Mouse (Mus musculus) neural tube, embryonic 13.5 days (tissue): Measurements from ENCODE around the gene Kdsr. TPM values are rescaled to one million over a fixed set of nuclear protein-coding genes. Genes with fewer than 3 reads are reported as not detected.
"Not testable (repeated sequence)": the region's sequence is repeated elsewhere in the genome, so short reads cannot be mapped to it uniquely, and the experiment has no call there.

ENCODE experiments used
- ATAC-seq: fragments of 200-750 bp; cut with Nextera tagmentation; 2 replicates; pipeline ENCODE4 v1.8.0; 2017; ENCODE audit warnings: low read depth, mild to moderate bottlenecking, moderate TSS enrichment, moderate library complexity
- H3K27ac ChIP-seq: fragments of 300-500 bp; sonication (generic); replicated peaks from 2 replicates; pipeline ENCODE4 v1.5.1; 2015; ENCODE audit warnings: moderate library complexity, mild to moderate bottlenecking, inconsistent platforms
- H3K27me3 ChIP-seq: fragments of 300-500 bp; sonication (generic); 2 replicates; pipeline ENCODE4 v1.6.1; 2015; ENCODE audit warnings: mild to moderate bottlenecking, inconsistent platforms
- H3K36me3 ChIP-seq: fragments of 300-500 bp; sonication (generic); 2 replicates; pipeline ENCODE4 v1.6.1; 2015; ENCODE audit warnings: mild to moderate bottlenecking, inconsistent platforms
- H3K4me1 ChIP-seq: fragments of 300-500 bp; sonication (generic); replicated peaks from 2 replicates; pipeline ENCODE4 v1.6.1; 2015; ENCODE audit warnings: inconsistent platforms
- H3K4me2 ChIP-seq: fragments of 300-500 bp; sonication (generic); 2 replicates; pipeline ENCODE4 v1.6.1; 2015; ENCODE audit warnings: inconsistent platforms, mild to moderate bottlenecking, moderate library complexity
- H3K4me3 ChIP-seq: fragments of 300-500 bp; sonication (generic); 2 replicates; pipeline ENCODE4 v1.5.1; 2015; ENCODE audit warnings: mild to moderate bottlenecking, inconsistent platforms
- H3K9ac ChIP-seq: fragments of 300-500 bp; sonication (generic); 2 replicates; pipeline ENCODE4 v1.6.1; 2015; ENCODE audit warnings: moderate library complexity, mild to moderate bottlenecking, inconsistent platforms
- H3K9me3 ChIP-seq: fragments of 300-500 bp; sonication (generic); 2 replicates; pipeline ENCODE4 v1.6.1; 2016; ENCODE audit warnings: inconsistent platforms
- WGBS: fragments of 180-500 bp; shearing (Covaris S2); methylation state at CpG from one replicate; pipeline ENCODE4 v1.1.7; 2015; 5-methylcytosine and 5-hydroxymethylcytosine counted together
- polyA plus RNA-seq: library from polyadenylated mRNA; unstranded; fragments of >200 nt; fragmentation: Nextera tagmentation; extraction: Ambion mirVana; gene quantifications from 2 replicates; pipeline ENCODE4 v1.2.1, GENCODE M21; 2015

Kdsr gene
- polyA plus RNA-seq, 1 experiment from 2014 or later = 11.3 TPM

- Histone ChIP-seq H3K9ac (no peak overlapping the region), H3K27ac (no peak overlapping the region), H3K36me3 (peaks cover 23% of the 10 kb centered on the region), H3K4me3 (no peak overlapping the region), H3K4me1 (no peaks in the 10 kb centered on the region), H3K9me3 (no peaks in the 10 kb centered on the region), H3K27me3 (no peaks in the 10 kb centered on the region), H3K4me2 (no peak overlapping the region)
- peak; percentile 50; the same call in 1 of the 2 replicates for ATAC-seq
- 68% methylated on average over 2 of the region's 2 CpGs for WGBS
Observed at GRCm38 (mm10) chr1:106735586-106735985, 23.9 kb downstream of the Kdsr start.

DNA sequence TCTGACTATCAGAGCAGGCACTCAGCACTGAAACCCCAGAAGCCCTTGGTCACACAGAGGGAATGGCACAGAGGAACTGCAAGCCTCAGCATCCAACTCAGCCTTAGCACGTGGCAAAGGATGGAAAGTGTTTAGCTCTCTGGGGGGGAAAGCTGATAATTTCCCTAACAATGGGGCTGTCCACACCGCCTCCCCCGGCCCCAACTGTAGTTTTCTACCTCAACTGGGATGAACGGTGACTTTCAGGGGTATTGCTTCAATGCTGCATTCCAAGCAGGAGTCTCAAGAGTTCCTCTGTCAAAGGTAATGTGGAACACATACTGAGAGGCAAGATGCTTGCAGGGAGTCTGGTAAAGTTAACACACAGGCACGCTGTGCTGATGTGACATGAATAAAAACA lies 37.5 kb downstream of the Kdsr start:
- Histone ChIP-seq H3K4me1 (no peaks in the 10 kb centered on the region), H3K9me3 (no peaks in the 10 kb centered on the region), H3K36me3 (peaks cover 9% of the 10 kb centered on the region; the same call in 1 of the 2 replicates), H3K4me2 (no peak overlapping the region), H3K9ac (no peak overlapping the region), H3K27me3 (no peaks in the 10 kb centered on the region), H3K4me3 (no peak overlapping the region), H3K27ac (no peak overlapping the region)
- no peak for ATAC-seq
- 19% methylated on average over 5 of the region's 5 CpGs for WGBS

DNA sequence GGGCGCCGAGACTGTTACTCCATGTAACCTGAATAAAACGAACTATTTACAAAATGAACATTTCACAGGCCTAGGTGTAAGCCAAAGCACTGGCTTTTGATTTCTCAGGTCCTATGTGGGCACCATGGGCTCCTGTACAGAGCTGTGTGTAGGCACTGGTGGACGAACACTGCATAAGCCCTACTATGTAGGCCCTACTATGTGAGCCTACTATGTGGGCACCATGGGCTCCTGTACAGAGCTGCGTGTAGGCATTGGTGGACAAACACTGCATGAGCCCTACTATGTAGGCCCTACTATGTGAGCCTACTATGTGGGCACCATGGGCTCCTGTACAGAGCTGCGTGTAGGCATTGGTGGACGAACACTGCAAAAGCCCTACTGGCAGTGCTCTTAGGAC lies 41.8 kb downstream of the Kdsr start:
- H3K9me3 ChIP-seq, ATAC-seq, H3K27ac ChIP-seq, H3K9ac ChIP-seq, H3K27me3 ChIP-seq, H3K4me3 ChIP-seq, H3K4me2 ChIP-seq, H3K36me3 ChIP-seq: not testable (repeated sequence)
- peaks cover 13% of the 10 kb centered on the region; the same call in 1 of the 2 replicates for H3K4me1 ChIP-seq
- 83% methylated on average over 7 of the region's 7 CpGs for WGBS

- no peaks in the 10 kb centered on the region for H3K27me3 ChIP-seq
- no peak overlapping the region for H3K4me3 ChIP-seq
- no peak overlapping the region for H3K27ac ChIP-seq
- H3K4me2 ChIP-seq = no peak overlapping the region
- H3K4me1 ChIP-seq = peaks cover 19% of the 10 kb centered on the region
- H3K9me3 ChIP-seq = no peaks in the 10 kb centered on the region
- WGBS = 34% methylated on average over 7 of the region's 7 CpGs
- H3K36me3 ChIP-seq = no peaks in the 10 kb centered on the region
- no peak overlapping the region for H3K9ac ChIP-seq
- no peak for ATAC-seq
Observed at GRCm38 (mm10) chr1:106717071-106717601, 42.4 kb downstream of the Kdsr start.

GRCm38 (mm10) chr1:106716141-106716540 lies 43.4 kb downstream of the Kdsr start:
- peaks cover 29% of the 10 kb centered on the region for H3K4me1 ChIP-seq
- no peaks in the 10 kb centered on the region for H3K27me3 ChIP-seq
- WGBS = 92% methylated on average over 3 of the region's 3 CpGs
- H3K27ac ChIP-seq = no peak overlapping the region
- no peak overlapping the region for H3K4me2 ChIP-seq
- H3K4me3 ChIP-seq = no peak overlapping the region
- no peaks in the 10 kb centered on the region for H3K36me3 ChIP-seq
- no peaks in the 10 kb centered on the region for H3K9me3 ChIP-seq
- H3K9ac ChIP-seq = no peak overlapping the region
- no peak for ATAC-seq

- 0 out of 2 replicates have a peak overlapping the region, but pooled peaks have one; percentile 95 for H3K27ac ChIP-seq
- WGBS = 88% methylated on average over 13 of the region's 13 CpGs
Observed at GRCm38 (mm10) chr1:106715111-106716083, 44.1 kb downstream of the Kdsr start.

GRCm38 (mm10) chr1:106714530-106714981 lies 45.0 kb downstream of the Kdsr start:
- peak overlapping the region; percentile 80 for H3K4me3 ChIP-seq
- WGBS = 4% methylated on average over 19 of the region's 21 CpGs
- H3K9ac ChIP-seq = peak overlapping the region; percentile 93
- no peaks in the 10 kb centered on the region for H3K27me3 ChIP-seq
- peak overlapping the region; percentile 95 for H3K27ac ChIP-seq
- ATAC-seq = peak; percentile 78
- H3K4me2 ChIP-seq = peak overlapping the region; percentile 98
- no peaks in the 10 kb centered on the region for H3K9me3 ChIP-seq
- H3K4me1 ChIP-seq = peaks cover 36% of the 10 kb centered on the region
- H3K36me3 ChIP-seq = no peaks in the 10 kb centered on the region

More at GRCm38 (mm10) chr1:106715111-106716083, 44.1 kb downstream of the Kdsr start:
- peak overlapping the region; percentile 98; the same call in 1 of the 2 replicates for H3K4me2 ChIP-seq
- no peak overlapping the region for H3K4me3 ChIP-seq
- H3K36me3 ChIP-seq = no peaks in the 10 kb centered on the region
- peak overlapping the region; percentile 93; the same call in 1 of the 2 replicates for H3K9ac ChIP-seq
- ATAC-seq = no peak
- H3K9me3 ChIP-seq = no peaks in the 10 kb centered on the region
- peaks cover 30% of the 10 kb centered on the region for H3K4me1 ChIP-seq
- no peaks in the 10 kb centered on the region for H3K27me3 ChIP-seq

- Histone ChIP-seq H3K4me1 (peaks cover 43% of the 10 kb centered on the region), H3K27me3 (no peaks in the 10 kb centered on the region), H3K4me2 (peak within 1 kb of the TSS; percentile 98), H3K9me3 (no peaks in the 10 kb centered on the region), H3K9ac (peak within 1 kb of the TSS; percentile 93), H3K36me3 (no peaks in the 10 kb centered on the region), H3K27ac (peak within 1 kb of the TSS; percentile 95), H3K4me3 (peak within 1 kb of the TSS; percentile 80)
- ATAC-seq = peak; percentile 91
- under 1% methylated on average over 61 of the region's 95 CpGs for WGBS
Observed at GRCm38 (mm10) chr1:106713621-106714529, 45.7 kb downstream of the Kdsr start, which contains the start of gene Bcl2. Gene Bcl2 (minus strand): TSS chr1:106714274.

DNA sequence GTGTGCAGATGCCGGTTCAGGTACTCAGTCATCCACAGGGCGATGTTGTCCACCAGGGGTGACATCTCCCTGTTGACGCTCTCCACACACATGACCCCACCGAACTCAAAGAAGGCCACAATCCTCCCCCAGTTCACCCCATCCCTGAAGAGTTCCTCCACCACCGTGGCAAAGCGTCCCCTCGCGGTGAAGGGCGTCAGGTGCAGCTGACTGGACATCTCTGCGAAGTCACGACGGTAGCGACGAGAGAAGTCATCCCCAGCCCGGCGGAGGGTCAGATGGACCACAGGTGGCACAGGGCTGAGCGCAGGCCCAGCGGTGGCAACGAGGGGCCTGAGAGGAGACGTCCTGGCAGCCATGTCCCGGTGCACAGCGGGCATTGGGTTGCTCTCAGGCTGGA lies 47.2 kb downstream of the Kdsr start:
- peak overlapping the region; percentile 80 for H3K4me3 ChIP-seq
- no peaks in the 10 kb centered on the region for H3K36me3 ChIP-seq
- H3K9ac ChIP-seq = peak overlapping the region; percentile 93
- no peak for ATAC-seq
- peaks cover 45% of the 10 kb centered on the region for H3K4me1 ChIP-seq
- no peak overlapping the region for H3K27ac ChIP-seq
- peak overlapping the region; percentile 98 for H3K4me2 ChIP-seq
- 8% methylated on average over 22 of the region's 22 CpGs for WGBS
- no peaks in the 10 kb centered on the region for H3K27me3 ChIP-seq
- H3K9me3 ChIP-seq = no peaks in the 10 kb centered on the region

- WGBS = 77% methylated on average over 12 of the region's 12 CpGs
- Histone ChIP-seq H3K4me3 (peak overlapping the region; percentile 80), H3K27me3 (no peaks in the 10 kb centered on the region), H3K9ac (peak overlapping the region; percentile 93), H3K36me3 (no peaks in the 10 kb centered on the region), H3K4me2 (peak overlapping the region; percentile 98), H3K4me1 (peaks cover 51% of the 10 kb centered on the region), H3K9me3 (no peaks in the 10 kb centered on the region), H3K27ac (no peak overlapping the region)
- ATAC-seq = no peak
Observed at GRCm38 (mm10) chr1:106711356-106712125, 48.0 kb downstream of the Kdsr start.

DNA sequence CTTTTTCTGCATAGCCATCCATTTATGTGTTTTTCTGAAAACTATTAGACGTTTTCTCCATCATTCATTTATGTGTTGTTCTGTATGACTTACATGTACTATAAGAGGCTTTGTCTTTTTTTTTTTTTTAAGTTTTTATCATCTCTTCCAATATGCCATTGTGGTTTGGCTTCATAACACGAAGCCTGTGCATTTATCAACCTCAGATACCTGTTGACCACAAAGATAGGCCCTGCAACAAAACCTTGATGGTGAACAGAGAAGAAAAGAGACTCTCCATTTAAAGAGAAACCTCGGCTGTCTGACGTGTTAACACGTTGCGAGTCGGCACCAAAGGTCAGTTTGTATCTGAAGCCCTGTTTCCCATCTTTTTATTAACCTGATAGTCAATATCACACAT lies 49.3 kb downstream of the Kdsr start:
- 0 out of 2 replicates have a peak overlapping the region, but pooled peaks have one; percentile 11 for H3K4me3 ChIP-seq
- no peaks in the 10 kb centered on the region for H3K36me3 ChIP-seq
- 87% methylated on average over 7 of the region's 7 CpGs for WGBS
- H3K9ac ChIP-seq = no peak overlapping the region
- peaks cover 49% of the 10 kb centered on the region for H3K4me1 ChIP-seq
- H3K9me3 ChIP-seq = no peaks in the 10 kb centered on the region
- peak overlapping the region; percentile 98 for H3K4me2 ChIP-seq
- H3K27me3 ChIP-seq = no peaks in the 10 kb centered on the region
- no peak for ATAC-seq
- H3K27ac ChIP-seq = no peak overlapping the region
